Mouse (Mus musculus) forebrain, embryonic 11.5 days (tissue): ENCODE results near the gene Clmp. TPM values are rescaled to one million over a fixed set of nuclear protein-coding genes. Genes with fewer than 3 reads are reported as not detected.

Experiments used
- ATAC-seq: fragments of 200-750 bp; cut with Nextera tagmentation; replicated peaks from 2 replicates; pipeline ENCODE4 v1.8.0; 2017; ENCODE audit warnings: moderate TSS enrichment; ENCODE audit not compliant: low FRiP score
- DNase-seq: peaks from one replicate; pipeline ENCODE4 v3.0.0-alpha.2; 2017; ENCODE audit warnings: low spot score
- H3K27ac ChIP-seq: fragments of 300-500 bp; sonication (generic); 2 replicates; pipeline ENCODE4 v1.5.1; 2014; ENCODE audit warnings: low read depth, low read length
- H3K27me3 ChIP-seq: fragments of 300-500 bp; sonication (generic); 2 replicates; pipeline ENCODE4 v1.6.1; 2014; ENCODE audit warnings: mild to moderate bottlenecking, low read length, mixed read lengths; ENCODE audit not compliant: control insufficient read depth, insufficient read depth
- H3K36me3 ChIP-seq: fragments of 300-500 bp; sonication (generic); 2 replicates; pipeline ENCODE4 v1.6.1; 2014; ENCODE audit warnings: mild to moderate bottlenecking, low read length, moderate library complexity, mixed read lengths; ENCODE audit not compliant: control insufficient read depth, insufficient read depth
- H3K4me1 ChIP-seq: fragments of 300-500 bp; sonication (generic); replicated peaks from 2 replicates; pipeline ENCODE4 v1.6.1; 2014; ENCODE audit warnings: low read length, mixed read lengths; ENCODE audit not compliant: control insufficient read depth, insufficient read depth
- H3K4me2 ChIP-seq: fragments of 300-500 bp; sonication (generic); 2 replicates; pipeline ENCODE4 v1.6.1; 2014; ENCODE audit warnings: low read depth, mild to moderate bottlenecking, low read length, moderate library complexity, mixed read lengths; ENCODE audit not compliant: severe bottlenecking
- H3K4me3 ChIP-seq: fragments of 300-500 bp; sonication (generic); 2 replicates; pipeline ENCODE4 v1.5.1; 2014; ENCODE audit warnings: low read depth, low read length
- H3K9ac ChIP-seq: fragments of 300-500 bp; sonication (generic); 2 replicates; pipeline ENCODE4 v1.6.1; 2014; ENCODE audit warnings: low read length
- H3K9me3 ChIP-seq: fragments of 300-500 bp; sonication (generic); 2 replicates; pipeline ENCODE4 v1.6.1; 2016; ENCODE audit warnings: low read length, mixed read lengths; ENCODE audit not compliant: control insufficient read depth
- WGBS: fragments of 180-500 bp; shearing (Covaris S2); extraction: QIAGEN DNeasy Blood & Tissue Kit; methylation state at CpG from one replicate; pipeline ENCODE4 v1.1.7; 2014; 5-methylcytosine and 5-hydroxymethylcytosine counted together
- polyA plus RNA-seq: library from polyadenylated mRNA; unstranded; fragments of >200 nt; fragmentation: Nextera tagmentation; extraction: Ambion mirVana; gene quantifications from 2 replicates; pipeline ENCODE4 v1.2.1, GENCODE M21; 2014

The Clmp gene
- polyA plus RNA-seq, 1 experiment from 2014 or later: 23.3 TPM

DNA sequence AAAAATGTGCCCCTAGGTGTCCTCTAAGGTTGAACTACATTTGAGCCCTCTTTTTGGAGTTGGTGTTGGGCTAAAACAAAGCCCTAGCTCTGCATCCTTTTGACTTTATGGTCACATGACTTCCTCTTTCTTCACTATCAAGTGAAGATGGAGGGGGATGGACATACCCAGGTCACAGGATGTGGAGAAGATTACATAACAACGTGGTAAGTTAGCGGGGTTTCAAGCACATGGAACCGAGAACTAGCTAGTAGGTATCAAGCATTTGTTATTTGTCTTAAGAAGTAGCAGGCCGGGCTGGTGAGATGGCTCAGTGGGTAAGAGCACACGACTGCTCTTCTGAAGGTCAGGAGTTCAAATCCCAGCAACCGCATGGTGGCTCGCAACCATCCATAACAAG lies 128.3 kb downstream of the Clmp start:
- Histone ChIP-seq H3K36me3 (no peaks in the 10 kb centered on the region; the same call in 1 of the 2 replicates), H3K27me3 (no peaks in the 10 kb centered on the region), H3K9me3 (no peaks in the 10 kb centered on the region), H3K4me2 (no peak overlapping the region), H3K4me1 (no peaks in the 10 kb centered on the region), H3K27ac (no peak overlapping the region), H3K4me3 (no peak overlapping the region), H3K9ac (no peak overlapping the region)
- ATAC-seq (no peak), DNase-seq (no peak)
- WGBS: 88% methylated on average over 7 of the region's 7 CpGs

DNA sequence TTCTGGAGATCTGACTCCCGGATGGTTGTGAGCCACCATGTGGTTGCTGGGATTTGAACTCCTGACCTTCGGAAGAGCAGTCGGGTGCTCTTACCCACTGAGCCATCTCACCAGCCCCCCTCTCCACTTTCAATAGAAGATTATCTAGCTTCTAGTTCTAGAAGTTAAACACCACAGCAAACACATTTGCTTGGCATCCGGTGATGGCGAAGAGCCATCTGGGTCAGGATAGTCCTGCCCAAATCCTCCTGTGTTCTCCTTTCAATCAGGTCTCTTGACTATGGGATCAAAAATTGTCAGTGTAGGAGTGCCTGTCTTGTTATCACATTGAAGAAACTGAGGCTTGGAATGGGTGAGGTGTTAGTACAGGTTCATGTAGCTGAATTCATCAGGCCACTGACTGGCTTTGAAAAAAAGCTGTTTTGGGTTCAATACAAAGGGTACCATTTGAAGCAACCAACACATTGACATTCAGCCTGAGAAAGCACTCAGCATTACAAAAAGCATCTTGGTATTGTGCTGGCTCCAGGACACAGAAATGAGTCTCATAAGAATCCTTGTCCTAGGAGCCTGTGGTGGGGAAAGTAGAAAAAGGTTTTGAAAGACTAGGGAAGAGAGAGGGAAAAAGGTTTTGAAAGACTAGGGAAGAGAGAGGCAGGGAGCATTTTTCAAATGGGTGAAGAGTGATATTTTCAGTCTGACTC lies 131.7 kb downstream of the Clmp start:
- Histone ChIP-seq H3K4me2 (no peak overlapping the region), H3K9me3 (no peaks in the 10 kb centered on the region), H3K9ac (no peak overlapping the region), H3K27me3 (no peaks in the 10 kb centered on the region), H3K4me1 (peaks cover 3% of the 10 kb centered on the region; the same call in 1 of the 2 replicates), H3K36me3 (no peaks in the 10 kb centered on the region), H3K4me3 (no peak overlapping the region), H3K27ac (no peak overlapping the region)
- WGBS: 91% methylated on average over 5 of the region's 5 CpGs
- ATAC-seq: no peak
- DNase-seq: no peak

DNA sequence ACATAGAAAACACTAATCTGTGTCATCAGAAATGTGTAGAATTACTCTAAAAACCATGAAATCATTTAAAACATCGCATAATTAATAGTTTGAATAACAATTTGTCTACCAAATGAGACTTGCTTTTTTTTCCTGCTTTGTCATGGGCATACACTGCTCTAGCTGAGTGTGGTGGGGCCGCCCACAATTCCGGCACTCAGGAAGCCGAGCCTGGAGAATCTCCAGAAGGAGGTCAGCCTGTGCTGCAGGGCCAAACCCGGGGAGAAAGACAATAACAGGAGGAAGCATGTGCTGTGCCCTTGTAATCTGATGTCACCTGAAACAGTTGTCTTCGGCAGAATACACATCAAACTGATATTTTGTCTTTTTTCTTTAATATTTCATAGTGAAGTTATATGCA lies 139.8 kb downstream of the Clmp start:
- 46% methylated on average over 6 of the region's 6 CpGs for WGBS
- H3K4me2 ChIP-seq: no peak overlapping the region
- no peaks in the 10 kb centered on the region for H3K9me3 ChIP-seq
- H3K4me3 ChIP-seq: no peak overlapping the region
- ATAC-seq (no peak), DNase-seq (no peak)
- 0 out of 2 replicates have a peak, but pooled peaks cover 3% of the 10 kb centered on the region for H3K27me3 ChIP-seq
- H3K4me1 ChIP-seq: peaks cover 3% of the 10 kb centered on the region; the same call in 1 of the 2 replicates
- H3K27ac ChIP-seq: no peak overlapping the region
- no peak overlapping the region for H3K9ac ChIP-seq
- no peaks in the 10 kb centered on the region for H3K36me3 ChIP-seq

DNA sequence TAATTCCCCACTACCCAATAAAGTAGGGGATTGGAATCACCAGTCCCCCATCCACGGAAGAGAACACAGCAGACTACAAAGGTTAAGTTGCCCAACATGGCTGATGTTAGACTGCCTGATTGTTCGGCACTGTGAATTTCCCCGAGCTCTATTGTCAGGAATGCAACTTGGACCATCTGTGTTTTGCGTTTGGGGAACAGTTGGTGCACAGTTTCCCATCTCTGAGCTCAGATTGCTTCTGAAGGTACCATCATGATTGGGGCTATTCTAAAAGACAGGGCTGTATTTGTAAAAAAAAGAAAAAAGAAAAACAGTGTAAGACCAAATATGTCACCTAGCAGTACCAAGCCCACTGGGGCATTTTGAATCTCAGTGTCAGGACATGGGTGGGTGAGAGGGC lies 141.6 kb downstream of the Clmp start:
- Histone ChIP-seq H3K36me3 (no peaks in the 10 kb centered on the region), H3K27ac (no peak overlapping the region), H3K4me2 (no peak overlapping the region), H3K9me3 (no peaks in the 10 kb centered on the region), H3K4me3 (no peak overlapping the region), H3K9ac (no peak overlapping the region), H3K4me1 (no peaks in the 10 kb centered on the region), H3K27me3 (0 out of 2 replicates have a peak, but pooled peaks cover 3% of the 10 kb centered on the region)
- ATAC-seq (no peak), DNase-seq (no peak)
- WGBS: 87% methylated on average over 4 of the region's 4 CpGs

DNA sequence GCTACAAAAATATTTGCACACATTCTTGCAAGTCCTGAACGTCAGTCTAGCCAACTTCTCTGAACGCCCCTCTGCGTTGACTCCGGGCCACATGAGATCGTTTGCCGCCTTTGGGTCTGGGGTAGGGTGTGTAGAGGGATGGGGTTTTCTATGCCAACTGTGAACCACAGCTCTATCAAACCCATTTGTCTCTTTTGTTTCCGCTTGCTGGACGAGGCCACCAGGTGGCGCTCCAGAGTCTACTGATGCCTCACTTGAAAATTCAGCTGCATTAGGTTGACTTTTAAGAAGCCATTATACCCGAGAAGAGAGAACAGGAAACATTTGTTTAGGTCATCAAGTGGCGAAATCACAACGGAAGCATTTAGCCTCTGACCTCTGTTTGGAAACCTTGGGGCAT lies 148.8 kb downstream of the Clmp start:
- H3K9ac ChIP-seq: no peak overlapping the region
- H3K9me3 ChIP-seq: no peaks in the 10 kb centered on the region
- no peak overlapping the region for H3K27ac ChIP-seq
- no peaks in the 10 kb centered on the region for H3K27me3 ChIP-seq
- ATAC-seq (no peak), DNase-seq (peak; percentile 90)
- 10% methylated on average over 12 of the region's 12 CpGs for WGBS
- H3K4me1 ChIP-seq: no peaks in the 10 kb centered on the region
- no peak overlapping the region for H3K4me3 ChIP-seq
- H3K36me3 ChIP-seq: no peaks in the 10 kb centered on the region
- no peak overlapping the region for H3K4me2 ChIP-seq

Other genes starting within 250 kb of the Clmp start
- gene Gramd1b, start 154.6 kb upstream of the Clmp start, polyA plus RNA-seq: 3.0 and 3.9 TPM in 2 replicates
- not detected in 2 replicates for gene Gm21915, start 15.3 kb upstream of the Clmp start, polyA plus RNA-seq
- gene Hspa8, start 115.0 kb downstream of the Clmp start, polyA plus RNA-seq: 3,498 and 3,614 TPM in 2 replicates
- 0.72 and 1.7 TPM in 2 replicates for gene Bsx, start 188.2 kb downstream of the Clmp start, polyA plus RNA-seq